Mouse (Mus musculus) limb, embryonic 11.5 days (tissue): Measurements from ENCODE around the gene Ctnnd2. TPM values are rescaled to one million over a fixed set of nuclear protein-coding genes. Genes with fewer than 3 reads are reported as not detected.
"Not testable (repeated sequence)": the region's sequence is repeated elsewhere in the genome, so short reads cannot be mapped to it uniquely, and the experiment has no call there.

ENCODE experiments used
- ATAC-seq: fragments of 200-750 bp; cut with Nextera tagmentation; 2 replicates; pipeline ENCODE4 v1.8.0; 2017; ENCODE audit warnings: low read depth; ENCODE audit not compliant: insufficient number of reproducible peaks, low FRiP score, low TSS enrichment
- DNase-seq: peaks from one replicate; pipeline ENCODE4 v3.0.0-alpha.2; 2015; ENCODE audit warnings: low spot score
- H3K27ac ChIP-seq: fragments of 300-500 bp; sonication (generic); replicated peaks from 2 replicates; pipeline ENCODE4 v1.5.1; 2014; ENCODE audit warnings: low read depth, mild to moderate bottlenecking, low read length
- H3K27me3 ChIP-seq: fragments of 300-500 bp; sonication (generic); 2 replicates; pipeline ENCODE4 v1.6.1; 2014; ENCODE audit warnings: mild to moderate bottlenecking, low read length, mixed read lengths; ENCODE audit not compliant: control insufficient read depth, insufficient read depth
- H3K36me3 ChIP-seq: fragments of 300-500 bp; sonication (generic); 2 replicates; pipeline ENCODE4 v1.6.1; 2014; ENCODE audit warnings: mild to moderate bottlenecking, low read length, moderate library complexity, mixed read lengths; ENCODE audit not compliant: control insufficient read depth, insufficient read depth
- H3K4me1 ChIP-seq: fragments of 300-500 bp; sonication (generic); 2 replicates; pipeline ENCODE4 v1.6.1; 2014; ENCODE audit warnings: low read length, mixed read lengths; ENCODE audit not compliant: control insufficient read depth, insufficient read depth
- H3K4me2 ChIP-seq: fragments of 300-500 bp; sonication (generic); 2 replicates; pipeline ENCODE4 v1.6.1; 2014; ENCODE audit warnings: low read depth, mild to moderate bottlenecking, moderate library complexity; ENCODE audit not compliant: severe bottlenecking
- H3K4me3 ChIP-seq: fragments of 300-500 bp; sonication (generic); 2 replicates; pipeline ENCODE4 v1.5.1; 2014; ENCODE audit warnings: low read depth, low read length
- H3K9ac ChIP-seq: fragments of 300-500 bp; sonication (generic); 2 replicates; pipeline ENCODE4 v1.6.1; 2014; ENCODE audit warnings: mild to moderate bottlenecking, low read length
- H3K9me3 ChIP-seq: fragments of 300-500 bp; sonication (generic); 2 replicates; pipeline ENCODE4 v1.6.1; 2016; ENCODE audit warnings: low read length; ENCODE audit not compliant: control insufficient read depth
- WGBS: fragments of 180-500 bp; shearing (Covaris S2); extraction: QIAGEN DNeasy Blood & Tissue Kit; methylation state at CpG from one replicate; pipeline ENCODE4 v1.1.7; 2014; 5-methylcytosine and 5-hydroxymethylcytosine counted together
- polyA plus RNA-seq: library from polyadenylated mRNA; unstranded; fragments of >200 nt; fragmentation: Nextera tagmentation; extraction: Ambion mirVana; gene quantifications from 2 replicates; pipeline ENCODE4 v1.2.1, GENCODE M21; 2014

Ctnnd2 gene
- 2.5 TPM in 2 replicates for polyA plus RNA-seq

- no peaks in the 10 kb centered on the region; the same call in 1 of the 2 replicates for H3K4me1 ChIP-seq
- peak within 1 kb of the TSS; percentile 63 for H3K4me3 ChIP-seq
- peak within 1 kb of the TSS; percentile 52 for H3K9ac ChIP-seq
- peak within 1 kb of the TSS; percentile 94 for H3K4me2 ChIP-seq
- H3K27me3 ChIP-seq = peaks cover 28% of the 10 kb centered on the region
- peak; percentile 86 for ATAC-seq
- DNase-seq = peak; percentile 84
- no peaks in the 10 kb centered on the region for H3K9me3 ChIP-seq
- 0 out of 2 replicates have a peak within 1 kb of the TSS, but pooled peaks have one; percentile 4 for H3K27ac ChIP-seq
- no peaks in the 10 kb centered on the region for H3K36me3 ChIP-seq
- WGBS = 0% methylated on average over 41 of the region's 136 CpGs
Observed at GRCm38 (mm10) chr15:30172391-30173281, at the start of gene Ctnnd2. Gene Ctnnd2 (plus strand): TSS chr15:30172593.

GRCm38 (mm10) chr15:30130705-30131104 lies 41.7 kb upstream of the Ctnnd2 start:
- Histone ChIP-seq H3K4me3 (no peak overlapping the region), H3K9ac (no peak overlapping the region), H3K4me1 (no peaks in the 10 kb centered on the region), H3K27me3 (no peaks in the 10 kb centered on the region), H3K36me3 (no peaks in the 10 kb centered on the region), H3K9me3 (no peaks in the 10 kb centered on the region), H3K4me2 (no peak overlapping the region), H3K27ac (no peak overlapping the region)
- ATAC-seq (no peak), DNase-seq (no peak)
- WGBS = 73% methylated on average over 6 of the region's 6 CpGs

GRCm38 (mm10) chr15:30139626-30140025 lies 32.8 kb upstream of the Ctnnd2 start:
- not testable (repeated sequence) for ATAC-seq, H3K4me1 ChIP-seq
- 50% methylated on average over 1 of the region's 1 CpGs for WGBS

GRCm38 (mm10) chr15:30145413-30145812 lies 27.0 kb upstream of the Ctnnd2 start:
- Histone ChIP-seq H3K36me3 (no peaks in the 10 kb centered on the region), H3K27ac (no peak overlapping the region), H3K4me2 (no peak overlapping the region), H3K9ac (no peak overlapping the region), H3K4me3 (no peak overlapping the region), H3K9me3 (no peaks in the 10 kb centered on the region), H3K4me1 (no peaks in the 10 kb centered on the region), H3K27me3 (no peaks in the 10 kb centered on the region)
- WGBS = 75% methylated on average over 2 of the region's 2 CpGs
- DNase-seq = no peak
- no peak for ATAC-seq

More at GRCm38 (mm10) chr15:30139626-30140025, 32.8 kb upstream of the Ctnnd2 start:
- not testable (repeated sequence) for H3K4me2 ChIP-seq, H3K36me3 ChIP-seq, H3K27me3 ChIP-seq, H3K27ac ChIP-seq, H3K9ac ChIP-seq, DNase-seq, H3K4me3 ChIP-seq, H3K9me3 ChIP-seq

- no peaks in the 10 kb centered on the region for H3K27me3 ChIP-seq
- no peak overlapping the region for H3K4me2 ChIP-seq
- H3K27ac ChIP-seq = no peak overlapping the region
- no peak overlapping the region for H3K4me3 ChIP-seq
- H3K9me3 ChIP-seq = no peaks in the 10 kb centered on the region
- no peaks in the 10 kb centered on the region for H3K36me3 ChIP-seq
- 51% methylated on average over 2 of the region's 2 CpGs for WGBS
- ATAC-seq (no peak), DNase-seq (no peak)
- no peaks in the 10 kb centered on the region for H3K4me1 ChIP-seq
- no peak overlapping the region for H3K9ac ChIP-seq
Observed at GRCm38 (mm10) chr15:30152176-30152575, 20.2 kb upstream of the Ctnnd2 start.

GRCm38 (mm10) chr15:30157975-30158374 lies 14.4 kb upstream of the Ctnnd2 start:
- H3K9ac ChIP-seq = no peak overlapping the region
- no peaks in the 10 kb centered on the region for H3K27me3 ChIP-seq
- H3K4me1 ChIP-seq = no peaks in the 10 kb centered on the region
- no peak overlapping the region for H3K27ac ChIP-seq
- WGBS = 87% methylated on average over 1 of the region's 1 CpGs
- ATAC-seq (no peak), DNase-seq (no peak)
- H3K4me3 ChIP-seq = no peak overlapping the region
- H3K9me3 ChIP-seq = no peaks in the 10 kb centered on the region
- no peak overlapping the region for H3K4me2 ChIP-seq
- H3K36me3 ChIP-seq = no peaks in the 10 kb centered on the region

- Histone ChIP-seq H3K9me3 (no peaks in the 10 kb centered on the region), H3K4me3 (no peak overlapping the region), H3K9ac (no peak overlapping the region), H3K4me2 (no peak overlapping the region), H3K4me1 (no peaks in the 10 kb centered on the region; the same call in 1 of the 2 replicates), H3K27ac (no peak overlapping the region), H3K27me3 (peaks cover 26% of the 10 kb centered on the region), H3K36me3 (no peaks in the 10 kb centered on the region)
- WGBS = 78% methylated on average over 8 of the region's 8 CpGs
- DNase-seq = no peak
- ATAC-seq = no peak
Observed at GRCm38 (mm10) chr15:30170031-30170430, 2.4 kb upstream of the Ctnnd2 start.

- H3K4me1 ChIP-seq = no peaks in the 10 kb centered on the region; the same call in 1 of the 2 replicates
- H3K9ac ChIP-seq = no peak overlapping the region; the same call in 1 of the 2 replicates
- H3K27ac ChIP-seq = no peak overlapping the region
- peak overlapping the region; percentile 94 for H3K4me2 ChIP-seq
- H3K4me3 ChIP-seq = peak overlapping the region; percentile 63
- DNase-seq (peak; percentile 22), ATAC-seq (no peak)
- WGBS = 21% methylated on average over 11 of the region's 11 CpGs
- H3K27me3 ChIP-seq = peaks cover 28% of the 10 kb centered on the region
- H3K36me3 ChIP-seq = no peaks in the 10 kb centered on the region
- H3K9me3 ChIP-seq = no peaks in the 10 kb centered on the region
Observed at GRCm38 (mm10) chr15:30171493-30172195, 749 bp upstream of the Ctnnd2 start.
